Mouse (Mus musculus): ENCODE measurements at regions not wholly inside any gene's neighbourhood (a gene's known extent, or its start where the extent isn't known, plus 50 kb on each side); places are given as distances from the start of the nearest gene placed in this dataset.

- TF ChIP-seq POLR2A (IDR thresholded peaks at IDR 0.05; ENCODE audit: control insufficient read depth, low read depth, low read length), result no peak
- no peak for TF ChIP-seq CTCF (IDR thresholded peaks at IDR 0.05; ENCODE audit: control insufficient read depth, insufficient read depth, insufficient replicate concordance, low read depth, low read length)
Measured at GRCm38 (mm10) chr16:93286816-93287215, 317.0 kb downstream of the Setd4 start.
